Mouse (Mus musculus) testis, postnatal 14 days (tissue): ENCODE measurements around the gene Lpp.

Source experiments
- DNase-seq: peaks from one replicate; pipeline ENCODE4 v3.0.0; 2021; ENCODE audit warnings: low spot score

Lpp gene

DNA sequence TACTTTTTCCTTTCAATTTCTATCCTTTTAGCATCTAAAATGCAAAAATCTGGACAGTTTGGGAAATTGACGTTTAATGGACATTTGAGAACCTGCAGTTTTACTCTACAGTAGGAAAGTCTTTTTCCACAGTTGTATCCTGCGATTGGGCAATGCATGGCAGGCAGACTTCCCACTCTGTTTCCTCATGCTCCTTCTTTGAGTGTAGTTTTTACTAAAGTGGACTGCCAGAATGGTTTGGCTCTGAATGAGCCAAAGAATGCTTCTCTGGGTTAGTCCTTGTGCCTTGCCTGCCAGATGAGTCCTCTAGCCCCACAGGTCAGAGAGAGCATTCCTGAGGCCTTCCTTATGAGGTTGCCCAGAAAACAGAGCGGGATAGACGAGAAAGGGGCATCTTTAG, 166.5 kb downstream of the Lpp start:
- no peak for DNase-seq

DNA sequence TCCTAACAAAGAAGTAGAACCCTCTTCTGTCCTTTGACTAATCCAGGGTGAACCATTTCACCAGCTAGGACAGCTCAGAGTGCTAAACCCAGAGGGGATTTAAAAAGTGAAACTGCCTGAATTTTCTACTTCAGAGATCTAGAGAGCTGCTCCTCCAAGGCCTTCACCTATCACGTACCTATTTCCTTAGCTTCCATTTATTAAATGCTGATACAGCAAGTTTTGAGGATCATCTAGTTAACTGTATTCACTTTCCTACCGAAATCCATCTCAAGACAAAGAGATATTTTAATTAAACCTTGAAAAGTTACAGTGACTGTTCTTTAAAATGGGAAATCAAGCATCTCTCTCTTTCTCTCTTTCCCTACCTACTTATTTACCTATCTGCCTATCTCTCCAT, 167.7 kb downstream of the Lpp start:
- DNase-seq, result no peak

DNA sequence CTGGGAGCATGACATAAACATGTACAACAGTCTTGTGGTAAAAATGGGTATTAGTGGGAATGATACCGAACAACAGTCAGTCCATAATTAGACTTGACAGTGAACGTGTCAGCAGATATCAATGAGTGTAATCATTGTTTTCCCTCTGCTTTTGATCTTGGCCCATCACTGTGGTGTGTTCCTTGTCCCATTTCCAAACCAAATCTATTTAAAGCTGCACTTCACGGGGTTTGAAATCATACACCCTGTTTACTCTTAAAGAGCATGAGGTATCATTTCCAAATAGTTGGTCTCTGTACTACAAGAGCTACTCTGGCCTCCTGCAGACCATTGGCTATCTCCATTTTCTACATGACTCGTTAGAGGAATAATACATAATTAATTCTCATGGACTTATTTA, 168.3 kb downstream of the Lpp start:
- DNase-seq, result no peak

DNA sequence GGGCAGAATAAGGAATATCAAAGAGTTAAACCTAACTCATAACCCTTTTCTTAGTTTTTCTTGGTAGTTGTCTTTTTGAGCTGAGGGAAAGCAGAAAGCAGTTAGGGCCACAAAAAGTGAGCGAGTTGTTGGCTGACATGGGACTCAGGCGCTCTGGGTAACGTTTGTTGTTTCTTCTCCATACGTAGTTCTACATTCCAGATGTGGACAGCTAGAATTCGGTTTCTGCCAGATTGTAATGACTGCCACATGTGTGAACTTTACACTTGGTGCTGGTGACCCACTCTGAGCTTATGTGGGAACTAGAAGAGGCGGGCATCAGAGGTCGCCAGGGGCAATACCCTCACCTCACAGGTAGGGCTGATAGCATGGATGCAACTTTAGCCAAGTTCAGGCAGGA, 172.0 kb downstream of the Lpp start:
- no peak for DNase-seq

DNA sequence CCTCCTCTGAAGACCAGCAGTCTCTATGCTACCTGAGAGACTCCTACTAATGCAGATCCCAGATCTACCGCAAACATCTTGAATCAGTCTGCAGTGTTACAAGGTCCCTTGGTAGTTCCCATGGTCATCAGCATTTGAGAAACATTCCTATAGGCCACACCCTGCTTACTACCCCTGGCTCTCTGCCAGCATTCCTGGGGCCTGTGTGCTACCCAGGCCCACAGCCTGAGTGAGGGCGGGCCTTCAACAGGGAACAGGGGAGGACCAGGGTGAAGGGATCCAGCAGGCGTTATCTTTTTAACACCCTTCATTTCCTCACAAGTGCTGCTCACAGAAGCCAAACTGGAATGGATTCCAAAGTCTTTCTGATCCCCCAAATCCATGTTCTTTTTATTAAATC, 173.0 kb downstream of the Lpp start:
- DNase-seq, result no peak

DNA sequence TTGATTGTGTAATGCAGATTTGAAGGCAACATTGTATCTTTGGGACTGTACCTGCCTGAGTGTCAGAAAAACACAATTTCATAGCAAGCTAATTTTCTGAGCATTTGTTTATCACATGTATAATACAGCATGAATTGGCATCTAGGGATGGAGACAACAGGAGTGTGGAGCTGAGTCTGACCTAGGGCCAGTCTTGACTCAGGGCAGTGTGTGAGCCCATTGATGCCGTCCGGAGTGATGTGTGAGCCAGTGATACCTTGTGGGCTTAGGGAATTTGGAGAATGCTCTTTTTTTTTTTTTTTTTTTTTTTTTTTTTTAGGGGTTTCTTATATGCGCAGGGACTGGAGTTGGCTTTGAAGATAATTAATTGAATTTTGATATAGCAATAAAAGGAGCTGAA, 174.3 kb downstream of the Lpp start:
- DNase-seq, result no peak

DNA sequence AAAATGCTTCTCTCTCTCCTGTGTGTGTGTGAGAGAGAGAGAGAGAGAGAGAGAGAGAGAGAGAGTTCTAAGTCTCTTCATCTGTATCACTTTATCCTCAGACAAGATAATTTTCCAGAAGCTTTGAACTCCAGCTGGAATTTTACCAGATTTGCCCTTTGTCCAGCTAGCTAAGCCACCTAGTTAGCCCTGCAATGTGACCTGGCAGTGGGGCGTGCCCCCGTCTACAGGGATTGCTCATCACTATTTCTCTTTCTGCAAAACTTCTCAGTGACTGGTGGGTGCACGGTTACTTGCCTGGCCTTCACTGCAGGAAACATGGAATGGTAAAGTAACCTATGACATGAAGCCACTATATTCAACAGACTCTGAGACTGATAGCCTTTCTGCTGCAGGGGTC, 174.8 kb downstream of the Lpp start:
- DNase-seq, result no peak

DNA sequence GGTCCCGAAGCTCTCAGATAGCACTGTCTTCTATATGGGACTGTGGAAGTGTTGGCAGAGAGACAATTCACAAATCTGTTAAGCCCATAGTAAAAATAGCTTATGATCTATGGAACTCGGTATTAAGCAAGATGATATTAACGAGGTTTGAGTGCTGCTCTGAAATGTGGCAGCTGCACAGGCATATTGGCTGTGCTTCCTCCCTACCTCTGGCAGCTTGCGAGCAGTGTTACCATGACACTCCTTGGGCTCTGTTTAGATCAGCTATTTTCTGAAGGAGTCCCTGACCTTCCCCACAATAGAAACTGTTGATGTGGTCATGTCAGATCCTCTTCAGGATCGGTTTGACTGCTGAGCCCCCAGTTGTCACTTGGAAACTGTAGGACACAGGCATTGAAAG, 176.4 kb downstream of the Lpp start:
- DNase-seq, result no peak

DNA sequence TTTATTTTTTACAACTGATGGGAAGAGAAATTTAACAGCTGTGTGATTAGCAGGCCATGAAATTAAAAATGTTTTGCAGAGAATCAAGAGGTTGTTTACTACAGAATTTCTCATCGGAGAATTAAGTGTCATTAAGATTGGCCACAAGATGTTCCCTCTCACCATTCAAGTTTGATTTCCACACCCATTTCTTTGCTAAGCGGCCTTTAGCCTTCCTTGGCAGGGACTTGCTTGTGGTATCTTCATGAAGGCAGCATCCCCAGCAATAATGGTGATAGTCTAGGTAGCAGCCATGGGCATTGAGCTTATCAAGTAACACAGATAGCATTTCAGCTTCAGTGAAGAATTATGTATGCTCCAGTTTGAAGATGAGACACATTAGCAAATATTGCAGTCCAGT, 183.7 kb downstream of the Lpp start:
- DNase-seq, result no peak

DNA sequence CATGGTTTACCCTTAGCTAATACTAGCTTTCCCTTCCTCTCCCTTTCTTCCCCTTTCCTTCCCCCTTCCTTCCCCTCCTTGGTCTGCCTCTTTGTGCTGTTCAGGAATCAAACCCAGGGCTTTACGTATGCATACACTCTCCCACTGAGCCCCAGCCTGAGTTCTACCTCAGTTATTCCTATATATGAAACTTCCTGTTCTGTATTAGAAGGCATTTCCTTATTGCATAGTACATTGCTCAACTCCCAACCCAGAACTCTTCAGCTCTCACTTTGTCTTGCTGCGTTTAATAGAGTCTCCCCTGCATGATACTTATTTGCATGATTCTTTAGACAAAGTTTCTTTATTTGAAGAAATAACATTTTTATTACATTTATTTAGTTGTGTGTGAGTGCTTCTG, 184.5 kb downstream of the Lpp start:
- no peak for DNase-seq

DNA sequence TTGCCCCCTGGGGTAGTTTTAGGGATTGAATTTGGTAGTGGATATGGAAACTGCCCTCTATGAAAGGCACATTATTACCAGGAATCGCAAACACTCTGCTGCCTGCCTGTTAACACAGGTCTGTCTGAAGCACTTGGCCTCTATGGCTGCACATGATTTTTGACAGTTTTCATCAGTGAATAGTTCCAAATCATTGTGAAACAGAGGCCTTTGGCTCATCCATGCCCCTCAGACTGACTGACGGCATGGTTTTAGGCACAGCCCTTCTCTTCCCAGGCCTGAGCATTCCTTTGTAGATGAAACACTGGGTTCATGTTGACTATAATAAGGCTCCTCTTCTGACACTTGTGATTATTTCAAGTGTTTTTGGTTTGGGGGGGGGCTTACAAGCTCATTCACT, 189.5 kb downstream of the Lpp start:
- DNase-seq, result no peak

DNA sequence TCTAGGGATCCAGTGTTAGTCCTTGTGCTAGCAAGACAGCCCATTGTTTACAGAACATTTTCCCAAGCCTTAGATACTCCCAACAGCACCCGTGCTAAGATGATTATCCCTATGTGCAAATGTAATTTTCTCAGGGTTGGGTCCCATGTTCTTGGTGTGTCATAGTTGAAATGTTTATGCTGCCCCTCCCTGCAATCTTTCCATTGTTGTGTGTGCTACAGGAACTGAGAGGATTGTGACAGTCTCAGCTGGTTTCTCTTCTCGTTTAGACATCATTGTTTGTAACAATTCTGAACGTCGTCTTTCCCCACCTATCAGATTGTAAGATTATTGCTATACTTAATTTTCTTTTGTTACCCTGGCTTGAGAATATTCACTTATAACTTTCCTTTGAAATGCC, 200.2 kb downstream of the Lpp start:
- no peak for DNase-seq

DNA sequence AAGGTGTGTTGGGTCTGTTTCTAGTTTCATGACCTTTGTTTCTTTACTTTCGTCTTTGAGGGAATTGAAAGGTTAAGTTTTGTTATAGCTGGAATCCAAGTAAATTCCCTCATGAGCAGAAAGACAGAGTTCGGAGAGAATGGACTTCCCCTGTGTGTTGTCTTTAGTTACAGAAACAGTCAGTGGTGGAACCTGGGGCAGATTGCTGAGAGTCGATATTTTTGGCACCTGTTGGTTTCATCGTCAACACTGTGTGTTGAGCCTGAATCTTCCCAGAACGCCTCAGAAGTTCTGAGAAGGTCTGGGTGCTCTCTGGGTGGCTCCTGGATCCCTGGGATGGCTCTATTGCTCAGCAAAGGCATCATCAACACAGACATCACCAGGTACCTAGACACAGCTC, 201.2 kb downstream of the Lpp start:
- no peak for DNase-seq

DNA sequence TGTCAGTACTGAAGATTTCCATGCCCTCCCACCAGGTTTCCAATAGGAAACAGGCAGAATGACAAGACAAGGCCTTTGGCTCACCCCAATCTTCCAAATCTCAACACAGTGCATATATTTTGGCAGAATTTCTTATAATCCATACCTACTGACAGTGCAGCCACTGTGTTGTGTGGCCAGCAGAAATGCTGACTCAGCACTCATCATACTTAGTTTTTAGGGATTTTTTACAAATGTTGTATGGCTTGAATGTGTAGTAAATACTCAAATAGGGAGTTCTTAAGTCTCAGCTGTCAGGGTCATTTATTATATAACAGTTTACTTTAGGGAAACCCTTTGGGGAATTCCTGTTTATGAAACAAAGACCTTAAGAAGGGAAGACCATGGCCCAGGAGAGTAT, 202.2 kb downstream of the Lpp start:
- DNase-seq, result no peak

DNA sequence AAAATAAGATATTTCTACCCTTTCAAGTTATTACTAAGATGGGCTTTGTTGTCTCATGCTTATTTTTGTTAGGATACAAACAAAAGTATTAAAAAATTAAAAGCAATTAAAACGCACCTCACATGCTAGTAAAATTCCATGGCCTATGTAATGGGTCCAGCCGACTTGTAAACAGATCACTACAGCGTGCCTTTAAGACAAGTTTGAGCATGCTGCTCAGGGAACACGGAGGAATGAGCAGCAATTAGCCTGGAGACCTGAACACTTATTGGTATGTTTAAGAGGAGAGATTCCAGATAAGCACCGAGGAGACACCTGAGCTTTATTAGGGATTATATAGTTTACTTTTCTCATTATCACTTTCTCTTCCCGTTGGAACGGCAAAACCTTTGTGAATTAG, 205.3 kb downstream of the Lpp start:
- no peak for DNase-seq

DNA sequence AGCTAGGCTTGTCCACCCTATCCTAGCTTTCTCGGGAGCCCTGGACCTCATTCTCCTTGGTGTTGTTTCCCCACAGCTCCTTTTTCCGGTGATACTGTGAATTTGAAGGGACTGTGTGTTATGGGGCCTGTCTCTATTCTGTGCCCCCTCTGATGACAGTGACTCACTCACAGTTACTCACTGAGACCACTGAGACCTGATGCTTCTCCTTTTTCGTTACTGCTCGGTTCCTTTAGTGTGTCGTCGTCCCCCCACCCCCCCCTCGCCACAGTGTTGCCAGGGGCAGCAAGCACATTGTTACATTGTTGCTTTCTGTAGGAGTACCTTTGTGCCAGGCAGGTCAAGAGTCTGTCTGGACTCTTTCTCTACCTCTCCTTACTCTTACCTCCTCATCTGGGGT, 206.5 kb downstream of the Lpp start:
- peak; percentile 9 for DNase-seq

DNA sequence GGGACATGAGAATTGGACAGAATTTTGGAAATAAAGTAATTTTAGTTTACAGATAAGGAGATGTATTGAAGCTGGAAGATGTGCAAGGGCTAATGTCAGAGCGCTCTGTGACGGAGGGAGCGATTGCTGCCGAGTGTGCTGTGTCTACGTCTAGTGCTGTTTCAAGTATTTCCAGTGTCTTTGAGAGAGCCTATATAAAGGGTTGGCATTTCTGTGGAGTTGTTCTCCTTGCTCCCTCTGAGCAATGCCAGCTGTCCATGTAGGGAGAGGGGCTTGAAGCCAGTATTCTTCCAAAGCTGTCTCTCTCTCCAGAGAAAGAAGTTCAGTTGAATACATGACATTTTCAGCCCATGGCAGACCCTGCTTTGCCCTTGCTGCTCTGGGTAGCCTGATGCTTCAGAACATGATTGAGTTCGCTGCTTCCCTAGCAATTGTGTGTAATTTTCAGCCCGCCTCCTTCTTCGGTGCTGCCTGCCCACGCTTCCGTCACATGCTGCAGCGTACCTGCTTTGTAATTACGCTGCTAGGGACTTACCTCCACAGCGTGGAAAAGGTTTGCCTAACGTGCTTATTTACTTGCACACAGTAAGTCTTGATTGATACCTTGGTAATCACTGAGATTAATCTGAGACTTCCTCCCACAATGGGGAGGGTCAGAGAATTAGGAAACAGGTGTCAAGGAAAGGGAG, 207.1 kb downstream of the Lpp start:
- no peak for DNase-seq

DNA sequence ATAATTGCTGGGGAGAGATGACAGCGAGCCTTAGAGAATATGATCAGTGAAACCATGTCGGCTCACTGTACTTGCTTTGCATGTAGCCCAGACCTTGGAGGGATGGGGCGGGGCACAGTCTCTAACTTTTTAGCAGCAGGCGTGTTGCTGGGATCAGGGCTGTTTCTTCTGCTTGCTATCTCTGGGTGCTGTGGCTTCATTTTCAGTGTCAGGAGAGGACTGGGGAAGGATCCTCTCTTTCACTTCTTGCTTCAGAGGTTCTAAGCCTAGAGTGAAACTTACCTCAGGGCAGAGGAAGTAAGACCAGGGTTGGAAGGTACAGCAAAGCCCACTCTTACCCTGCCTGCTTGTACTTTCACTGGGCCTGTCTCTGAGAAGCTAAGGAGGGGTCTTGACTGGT, 210.0 kb downstream of the Lpp start:
- DNase-seq, result no peak

DNA sequence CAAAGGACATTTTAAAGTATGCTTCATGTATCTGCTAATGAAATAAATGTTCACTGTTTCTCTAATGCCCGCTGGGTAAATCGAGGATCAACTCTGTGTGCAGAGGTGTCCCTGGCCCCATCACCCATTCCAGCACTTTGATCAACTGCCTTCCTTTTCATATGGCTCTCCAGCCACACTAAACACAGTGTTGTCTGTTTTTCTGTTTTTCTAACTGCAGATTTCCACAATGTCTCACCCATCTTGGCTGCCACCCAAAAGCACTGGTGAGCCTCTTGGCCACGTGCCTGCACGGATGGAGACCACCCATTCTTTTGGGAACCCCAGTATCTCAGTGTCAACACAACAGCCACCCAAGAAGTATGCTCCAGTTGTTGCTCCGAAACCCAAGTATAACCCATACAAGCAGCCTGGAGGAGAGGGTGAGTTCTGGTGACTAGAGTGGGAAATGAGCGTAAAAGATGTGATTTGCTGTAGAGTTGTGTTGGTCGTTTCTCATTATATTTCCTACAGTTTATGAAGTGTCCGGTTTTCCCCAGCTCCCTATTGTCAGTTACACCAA, 214.7 kb downstream of the Lpp start:
- DNase-seq, result no peak

DNA sequence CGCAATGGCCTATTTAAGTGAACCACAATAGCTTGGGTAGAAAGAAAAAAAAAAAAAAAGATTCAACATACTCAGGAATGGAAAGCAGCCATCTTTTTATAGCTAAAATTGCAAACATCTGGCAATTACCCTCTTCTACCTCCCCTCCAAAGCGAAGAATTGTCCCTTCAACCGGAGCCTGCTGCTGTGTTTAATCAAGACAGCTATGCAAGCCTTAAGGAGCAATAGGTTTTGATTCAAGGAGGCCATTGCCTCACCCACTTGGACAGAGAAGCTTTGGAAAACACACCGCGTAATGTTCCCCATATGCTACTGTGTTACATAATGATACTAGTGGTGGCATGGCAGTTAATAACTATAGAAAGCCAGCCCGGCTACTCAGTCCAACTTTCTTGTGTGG, 226.2 kb downstream of the Lpp start:
- DNase-seq, result no peak

DNA sequence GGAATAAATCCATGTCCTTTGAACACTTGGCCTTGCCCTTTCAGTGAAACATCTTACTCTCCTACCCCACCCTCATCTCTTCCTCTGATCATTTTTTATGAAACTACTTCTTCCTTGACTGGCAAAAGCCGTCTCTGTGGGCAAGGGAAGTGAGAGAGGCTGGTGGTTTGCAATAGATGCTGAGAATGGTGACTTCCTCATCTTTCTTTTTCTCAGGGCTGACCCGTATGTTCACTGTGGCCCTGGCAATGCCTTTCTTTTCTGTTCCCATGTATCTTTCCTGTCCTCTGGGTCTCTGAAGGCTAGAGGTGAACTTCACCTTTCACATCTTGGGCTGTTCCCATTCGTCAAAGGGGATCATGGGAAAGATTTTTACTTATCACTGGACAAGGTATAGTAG, 226.7 kb downstream of the Lpp start:
- DNase-seq, result no peak

DNA sequence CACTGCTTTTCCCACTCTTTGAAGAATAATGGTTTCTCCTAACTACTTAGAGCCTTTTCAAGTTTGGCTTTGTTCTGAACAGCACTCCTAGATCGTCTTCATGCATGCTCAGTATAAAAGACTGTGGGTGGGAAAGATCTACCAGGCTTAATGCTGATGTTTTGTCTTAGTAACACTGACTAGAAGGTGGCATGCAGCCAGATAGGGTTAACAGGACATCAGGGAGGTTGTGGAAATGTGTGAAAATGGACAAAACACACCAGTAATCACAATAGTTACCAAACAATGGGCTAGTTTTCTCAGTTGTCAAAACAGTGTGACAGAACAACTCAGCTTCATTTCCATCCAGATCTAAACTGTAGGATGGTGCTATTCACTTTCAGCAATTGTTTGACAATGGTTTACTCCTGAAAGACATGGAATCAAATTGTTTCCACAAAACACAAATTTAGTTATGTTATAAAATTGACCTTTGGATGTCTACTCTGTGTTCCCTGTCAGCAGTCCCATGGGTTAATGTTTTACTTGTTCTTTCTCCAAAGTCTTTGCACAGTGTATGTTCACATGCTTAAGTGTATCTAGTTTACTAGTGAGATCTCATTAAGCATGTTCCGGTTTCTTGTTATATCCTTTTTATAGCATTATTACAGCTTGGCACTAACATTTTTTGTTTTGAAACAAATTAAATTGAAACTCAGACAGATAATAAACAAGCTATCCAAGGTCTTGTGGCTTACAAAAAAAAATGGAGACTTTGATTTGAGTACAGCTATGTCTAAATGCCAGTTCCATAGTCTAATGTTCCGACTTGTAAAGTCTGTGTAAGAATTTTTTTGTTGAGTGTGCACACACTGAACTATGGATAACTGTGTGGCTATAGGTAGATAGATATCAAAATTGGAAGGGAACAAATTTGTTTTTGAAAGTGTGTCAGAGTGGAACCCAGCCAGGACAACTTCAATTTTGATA, 229.2 kb downstream of the Lpp start:
- no peak for DNase-seq

DNA sequence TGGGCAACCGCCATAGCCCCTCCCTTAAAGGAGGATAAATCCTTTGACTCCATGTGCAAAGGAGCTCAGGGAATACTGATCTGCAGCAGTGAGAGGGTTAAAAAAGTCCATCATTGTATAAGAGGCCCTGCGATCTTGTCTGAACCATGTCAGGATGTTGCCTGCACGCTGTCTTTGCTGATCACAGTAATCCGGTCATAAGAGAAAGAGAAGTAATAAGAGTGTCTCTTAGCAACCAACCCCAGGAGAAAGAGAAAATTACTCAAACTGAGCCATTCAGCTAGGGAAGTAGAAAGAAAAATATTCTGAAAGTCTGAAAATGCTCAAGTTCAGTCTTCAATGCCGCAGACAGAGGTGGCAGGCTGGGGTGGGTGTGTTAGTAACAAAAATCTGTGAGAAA, 231.0 kb downstream of the Lpp start:
- DNase-seq, result no peak
